Mouse (Mus musculus) layer of hippocampus, postnatal 36 days (tissue): ENCODE measurements around the gene Rapgef4. TPM values are rescaled to one million over a fixed set of nuclear protein-coding genes. Genes with fewer than 3 reads are reported as not detected.
"Not testable (repeated sequence)": the region's sequence is repeated elsewhere in the genome, so short reads cannot be mapped to it uniquely, and the experiment has no call there.

ENCODE experiments used
- DNase-seq, 2 experiments: peaks; one replicate each; pipeline ENCODE4 v3.0.0; 2022
- total RNA-seq, 2 experiments: library from RNA; stranded (reverse); gene quantifications; 2 replicates each; pipeline ENCODE4 v1.2.3; 2021

Rapgef4 gene
- total RNA-seq, 2 experiments from 2014 or later: 339 to 358 TPM

DNA sequence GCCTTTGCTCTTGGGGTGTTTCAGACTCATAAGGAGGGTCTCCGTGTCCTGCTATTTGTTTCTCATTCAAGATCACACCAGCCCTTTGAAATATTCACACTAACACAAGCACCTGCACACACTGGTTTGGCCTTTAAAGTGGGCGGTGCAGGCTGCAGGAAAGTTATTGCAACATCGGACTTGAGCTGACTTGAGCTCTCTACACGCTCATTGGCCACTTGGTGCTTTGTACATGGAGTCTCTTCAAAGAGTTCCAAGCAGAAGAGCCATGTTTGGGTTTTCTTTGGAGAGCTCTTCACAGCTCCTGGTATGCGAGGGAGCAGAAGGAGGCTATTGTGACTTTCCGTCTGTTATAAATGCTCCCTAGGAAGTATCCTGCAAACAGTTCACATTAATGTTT is 139.2 kb downstream of the Rapgef4 start:
- no peak for DNase-seq

GRCm38 (mm10) chr2:72122410-72123223 is 141.6 kb downstream of the Rapgef4 start:
- no peak for DNase-seq

- DNase-seq: no peak
These were observed 142.8 kb downstream of the Rapgef4 start for GRCm38 (mm10) chr2:72123851-72124250.

GRCm38 (mm10) chr2:72125786-72126185 is 144.7 kb downstream of the Rapgef4 start:
- DNase-seq: no peak

DNA sequence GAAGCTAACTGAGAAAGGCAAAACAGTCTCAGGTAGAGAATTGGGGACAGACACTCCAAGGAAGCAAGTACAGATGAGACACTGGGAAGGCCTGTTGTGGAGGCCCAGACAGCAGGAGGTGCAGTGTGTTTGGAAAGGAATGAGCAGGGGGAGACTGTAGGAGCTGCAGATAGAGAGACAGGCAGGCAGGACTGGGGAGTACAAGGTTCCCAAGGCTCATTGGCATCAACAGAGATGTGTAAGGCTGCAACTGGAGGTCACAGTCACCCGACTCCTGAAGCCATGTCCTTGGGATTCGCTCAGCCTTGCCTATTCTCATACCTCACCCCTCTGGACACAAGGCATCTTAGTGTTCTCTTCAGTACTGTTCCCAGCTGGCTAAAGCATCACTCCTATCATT is 145.4 kb downstream of the Rapgef4 start:
- DNase-seq: no peak

- DNase-seq: no peak
These were observed 148.7 kb downstream of the Rapgef4 start for GRCm38 (mm10) chr2:72129612-72130311.

DNA sequence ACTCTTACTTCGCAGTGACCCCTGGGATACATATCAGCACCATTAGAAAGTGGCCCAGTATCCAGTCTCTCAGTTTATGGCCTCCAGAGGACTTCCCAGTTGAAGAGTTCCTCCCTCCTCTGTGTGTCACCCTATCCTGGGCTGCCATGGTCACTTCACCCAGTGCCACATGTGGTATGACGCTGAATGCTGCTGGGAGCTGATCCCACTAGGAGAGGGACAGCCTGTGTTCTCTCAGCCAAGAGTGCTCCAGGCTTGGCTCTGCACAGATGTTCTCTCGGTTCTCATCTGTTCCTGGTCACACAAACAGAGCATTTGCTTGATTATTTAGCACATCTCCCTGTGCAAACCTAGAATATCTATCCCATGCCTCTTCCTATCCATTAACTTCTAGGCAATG is 151.2 kb downstream of the Rapgef4 start:
- DNase-seq: no peak

DNA sequence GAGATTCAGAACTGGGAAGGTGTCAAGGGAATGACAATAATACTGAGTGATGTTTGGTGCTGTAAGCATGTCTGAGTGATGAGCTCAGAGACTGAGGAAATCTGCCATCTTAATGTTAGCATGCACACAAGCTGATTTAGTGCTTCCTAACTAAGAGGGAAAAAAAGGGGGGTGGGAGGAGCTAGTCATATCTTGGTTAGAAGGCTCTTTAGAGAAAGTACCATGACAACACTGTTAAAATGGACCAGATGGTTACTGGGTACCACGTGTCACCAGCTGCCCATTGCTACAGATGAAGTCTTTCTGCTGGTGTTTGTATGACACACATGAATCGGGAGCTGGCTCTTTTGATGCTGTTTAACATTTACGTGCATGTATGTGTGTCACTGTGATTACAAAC is 155.0 kb downstream of the Rapgef4 start:
- peak in 1 of 2 experiments; percentile 24 for DNase-seq

GRCm38 (mm10) chr2:72136486-72137264 is 155.6 kb downstream of the Rapgef4 start:
- no peak for DNase-seq

DNA sequence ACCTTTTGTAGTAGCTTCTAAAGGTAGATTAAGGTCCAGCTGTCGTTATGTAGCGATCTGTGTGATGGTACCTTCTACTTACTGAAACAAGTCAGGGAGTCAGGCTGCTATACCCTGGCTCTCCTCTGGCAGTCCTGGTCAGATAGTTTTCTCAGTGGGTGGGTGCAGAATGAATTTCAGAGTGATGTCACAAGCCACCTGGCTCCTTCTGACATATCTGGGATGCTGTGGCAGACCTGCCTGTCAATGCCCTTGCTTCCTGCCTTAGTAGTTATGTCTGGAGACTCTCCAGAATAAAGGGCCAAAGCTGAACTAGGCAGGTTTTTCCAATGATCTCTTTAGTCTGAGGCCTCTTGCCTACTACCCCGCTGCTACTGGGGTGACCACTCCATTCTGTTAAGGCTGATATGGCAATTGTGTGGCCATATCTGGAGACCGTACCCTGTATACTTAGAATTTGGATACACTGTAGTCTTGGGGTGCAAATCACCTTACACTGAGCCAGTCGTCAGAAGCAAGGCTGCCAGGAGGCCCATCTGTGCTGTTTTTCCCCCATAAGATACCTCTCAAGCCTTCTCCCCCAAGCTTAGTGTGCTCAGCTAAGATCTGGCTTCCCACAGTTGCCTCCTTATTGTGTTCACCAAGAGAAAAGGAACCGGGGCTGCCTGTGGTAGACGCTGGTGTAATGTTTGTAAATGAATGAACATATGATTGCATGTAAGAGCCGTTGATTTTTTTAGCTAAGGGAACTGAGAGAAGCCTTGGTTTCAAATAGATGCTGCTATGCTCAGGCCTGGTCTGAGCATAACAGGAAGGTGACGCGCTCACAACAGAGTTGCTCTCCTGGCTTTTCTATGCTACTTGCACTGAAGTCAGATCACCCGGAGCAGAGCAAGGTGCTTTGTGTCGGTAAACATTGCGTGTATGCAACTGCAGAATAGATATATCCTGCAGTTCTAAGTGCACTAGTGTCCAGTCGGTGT is 159.1 kb downstream of the Rapgef4 start:
- DNase-seq: no peak

- DNase-seq: no peak
These were observed 160.1 kb downstream of the Rapgef4 start for GRCm38 (mm10) chr2:72141091-72141490.

DNA sequence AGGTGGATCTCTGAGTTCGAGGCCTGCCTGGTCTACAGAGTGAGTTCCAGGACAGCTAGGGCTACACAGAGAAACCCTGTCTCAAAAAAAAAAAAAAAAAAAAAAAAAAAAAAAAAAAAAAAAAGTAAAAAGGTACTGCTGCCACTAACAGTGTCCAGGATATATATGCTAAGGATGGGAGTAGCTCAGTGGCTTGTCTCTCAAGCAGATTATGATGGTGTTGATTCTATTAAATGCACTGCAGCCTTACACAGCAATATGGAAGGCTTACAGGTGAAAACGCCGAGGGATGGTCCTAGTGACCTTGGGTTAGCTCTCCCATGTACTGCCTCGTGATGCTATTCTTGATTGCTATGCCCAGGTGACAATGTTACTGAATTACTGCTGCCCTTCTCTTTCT is 160.7 kb downstream of the Rapgef4 start:
- not testable (repeated sequence) for DNase-seq

GRCm38 (mm10) chr2:72143413-72143812 is 162.4 kb downstream of the Rapgef4 start:
- no peak for DNase-seq

GRCm38 (mm10) chr2:72144576-72145200 is 163.6 kb downstream of the Rapgef4 start:
- no peak for DNase-seq

GRCm38 (mm10) chr2:72145281-72145875 is 164.3 kb downstream of the Rapgef4 start:
- DNase-seq: no peak

DNA sequence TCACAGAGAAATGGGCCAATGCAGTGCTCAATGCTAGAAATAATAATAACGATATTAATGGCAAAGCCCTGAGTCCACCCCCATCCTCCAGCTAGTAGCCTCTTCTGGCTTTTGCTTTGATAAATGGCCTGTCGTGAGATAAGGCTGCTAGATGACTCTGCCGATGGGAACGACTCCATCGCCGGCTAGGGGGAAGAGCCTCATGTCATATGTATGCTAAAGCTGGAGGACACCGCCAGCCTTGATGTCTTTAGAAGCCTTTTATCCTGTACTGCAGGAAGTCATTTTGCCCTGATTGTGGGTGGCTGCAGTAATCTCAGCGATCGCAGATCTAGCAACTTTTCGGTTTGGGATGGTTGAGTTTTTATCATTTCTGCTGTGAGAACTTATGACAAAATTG is 165.0 kb downstream of the Rapgef4 start:
- DNase-seq: no peak

- no peak for DNase-seq
These were observed 166.2 kb downstream of the Rapgef4 start for GRCm38 (mm10) chr2:72147246-72147645.

DNA sequence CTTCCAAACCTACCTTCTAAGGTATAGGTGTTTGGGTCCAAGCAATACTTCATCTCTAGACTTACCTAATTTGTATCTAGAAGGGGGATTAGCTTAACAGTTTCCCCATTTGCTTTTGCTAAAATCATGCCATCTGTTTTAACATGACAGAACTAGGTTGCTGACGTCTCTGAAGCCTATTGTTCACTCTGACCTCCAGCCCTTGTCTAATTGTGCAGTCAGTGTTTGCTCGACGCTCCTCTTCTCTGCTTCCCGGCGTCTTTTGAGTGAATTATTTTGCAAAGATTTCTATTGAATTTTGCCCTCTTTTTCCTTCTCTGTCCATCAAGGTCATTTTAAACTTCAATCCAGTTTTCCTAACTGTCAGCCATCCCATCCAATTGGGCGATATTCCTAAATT is 166.7 kb downstream of the Rapgef4 start:
- no peak for DNase-seq

- no peak for DNase-seq
These were observed 167.6 kb downstream of the Rapgef4 start for GRCm38 (mm10) chr2:72148647-72149046.

DNA sequence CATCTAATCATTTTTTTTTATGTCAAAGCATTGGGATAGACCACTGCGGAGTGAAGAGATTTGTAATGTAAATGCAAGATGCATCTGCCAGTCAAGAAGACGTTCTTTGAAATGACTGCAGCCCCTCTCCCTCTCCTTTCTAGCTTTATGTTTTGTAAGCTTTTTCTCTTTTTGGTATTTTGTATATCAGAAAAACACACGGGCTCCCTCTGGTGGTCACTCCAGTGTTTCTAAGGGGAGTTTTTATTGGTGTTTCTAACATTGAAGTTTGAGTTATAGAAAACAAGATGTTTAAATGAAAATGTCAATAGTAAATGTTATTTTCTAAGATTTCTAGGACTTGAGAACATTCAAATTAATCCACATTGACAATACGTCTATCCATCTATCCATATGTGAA is 168.0 kb downstream of the Rapgef4 start:
- peak in 1 of 2 experiments; percentile 35 for DNase-seq
